Mouse (Mus musculus) liver, embryonic 14.5 days (tissue): ENCODE measurements at regions not wholly inside any gene's neighbourhood (a gene's known extent, or its start where the extent isn't known, plus 50 kb on each side); places are given as distances from the start of the nearest gene placed in this dataset.
"Not testable (repeated sequence)": the region's sequence is repeated elsewhere in the genome, so short reads cannot be mapped to it uniquely, and the experiment has no call there.

Source experiments
- CTCF ChIP-seq: IDR thresholded peaks from 2 replicates; pipeline ENCODE4 v1.5.1; 2016; ENCODE audit warnings: antibody characterized with exemption, low read depth, control low read depth
- EP300 ChIP-seq: IDR thresholded peaks from 2 replicates; pipeline ENCODE4 v1.6.1; 2016; ENCODE audit warnings: antibody characterized with exemption, low read depth

DNA sequence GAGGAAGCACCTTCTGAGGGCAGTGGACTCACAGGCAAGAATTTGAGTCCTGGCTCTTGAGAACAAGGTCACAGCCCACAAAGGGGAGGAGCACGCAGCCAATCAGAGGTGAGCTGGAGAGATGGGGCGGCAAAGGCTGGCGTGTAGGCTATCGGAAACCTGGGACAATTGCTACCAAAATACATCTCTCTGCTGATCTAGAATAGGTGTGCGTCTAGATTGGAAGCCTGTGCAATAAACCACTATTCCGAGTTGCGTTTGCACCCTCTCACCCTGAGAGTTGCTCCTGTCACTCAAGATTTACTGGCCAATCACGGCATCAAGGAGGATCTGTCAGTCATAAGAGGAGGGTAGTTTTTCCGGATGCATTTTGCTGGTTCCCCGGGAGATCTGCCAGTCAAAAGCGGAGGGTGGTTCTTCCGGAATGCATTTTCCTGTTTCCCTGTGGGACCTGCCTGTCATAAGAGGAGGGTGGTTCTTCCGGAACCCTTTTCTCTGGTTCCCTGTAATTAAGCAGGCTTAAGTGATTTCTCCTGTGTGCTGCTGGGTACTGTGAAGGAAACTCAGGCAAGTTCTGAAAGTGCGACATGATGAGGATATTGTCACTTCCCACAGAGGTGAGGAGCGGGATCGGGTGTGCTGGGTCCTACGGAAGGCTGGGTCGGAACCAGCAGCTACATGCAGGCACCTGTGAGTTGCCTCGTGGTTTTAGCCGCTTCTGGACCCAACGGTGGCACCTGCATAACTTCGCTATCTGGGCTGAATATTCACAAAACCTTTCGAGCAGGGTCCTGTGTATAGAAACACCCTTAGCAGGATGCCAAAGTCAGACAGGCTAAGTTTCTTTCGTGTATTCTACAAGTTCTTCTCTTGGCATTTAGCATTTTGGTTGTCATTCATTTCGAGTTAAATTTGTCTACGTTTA is 112.6 kb upstream of the Zfp960 start:
- not testable (repeated sequence) for TF ChIP-seq CTCF, EP300
